Mouse (Mus musculus) midbrain, postnatal 0 days (tissue): ENCODE results near the gene Cfap36. TPM values are rescaled to one million over a fixed set of nuclear protein-coding genes. Genes with fewer than 3 reads are reported as not detected.
A peak's percentile ranks its signal among the peaks of the same experiment; 100 is the strongest.

ENCODE experiments used
- ATAC-seq: fragments of 200-750 bp; cut with Nextera tagmentation; 2 replicates; pipeline ENCODE4 v1.8.0; 2017; ENCODE audit warnings: moderate number of reproducible peaks, mild to moderate bottlenecking, moderate TSS enrichment, moderate library complexity; ENCODE audit not compliant: low FRiP score
- DNase-seq: peaks from one replicate; pipeline ENCODE4 v3.0.0-alpha.2; 2015; ENCODE audit warnings: low spot score
- H3K27ac ChIP-seq: fragments of 300-500 bp; sonication (generic); 2 replicates; pipeline ENCODE4 v1.5.1; 2014; ENCODE audit warnings: low read depth, mild to moderate bottlenecking, low read length, mixed read lengths
- H3K27me3 ChIP-seq: fragments of 300-500 bp; sonication (generic); 2 replicates; pipeline ENCODE4 v1.6.1; 2014; ENCODE audit warnings: low read length, control low read depth, mixed read lengths; ENCODE audit not compliant: insufficient read depth
- H3K36me3 ChIP-seq: fragments of 300-500 bp; sonication (generic); 2 replicates; pipeline ENCODE4 v1.6.1; 2014; ENCODE audit warnings: low read length, control low read depth, mixed read lengths; ENCODE audit not compliant: insufficient read depth
- H3K4me1 ChIP-seq: fragments of 300-500 bp; sonication (generic); 2 replicates; pipeline ENCODE4 v1.6.1; 2014; ENCODE audit warnings: mild to moderate bottlenecking, control low read depth, antibody characterized with exemption, low read length, mixed read lengths; ENCODE audit not compliant: insufficient read depth
- H3K4me2 ChIP-seq: fragments of 300-500 bp; sonication (generic); 2 replicates; pipeline ENCODE4 v1.6.1; 2014; ENCODE audit warnings: low read depth, mild to moderate bottlenecking, low read length, mixed read lengths; ENCODE audit not compliant: poor library complexity, severe bottlenecking
- H3K4me3 ChIP-seq: fragments of 300-500 bp; sonication (generic); 2 replicates; pipeline ENCODE4 v1.5.1; 2014; ENCODE audit warnings: low read depth, mild to moderate bottlenecking, low read length, moderate library complexity
- H3K9ac ChIP-seq: fragments of 300-500 bp; sonication (generic); replicated peaks from 2 replicates; pipeline ENCODE4 v1.6.1; 2014; ENCODE audit warnings: mild to moderate bottlenecking, low read length, moderate library complexity, mixed read lengths; ENCODE audit not compliant: poor library complexity, severe bottlenecking
- H3K9me3 ChIP-seq: fragments of 300-500 bp; sonication (generic); 2 replicates; pipeline ENCODE4 v1.6.1; 2016; ENCODE audit warnings: low read length, control low read depth
- CTCF ChIP-seq: IDR thresholded peaks from 2 replicates; pipeline ENCODE4 v1.5.1; 2016; ENCODE audit warnings: antibody characterized with exemption, mild to moderate bottlenecking
- WGBS: fragments of 180-500 bp; shearing (Covaris S2); extraction: QIAGEN DNeasy Blood & Tissue Kit; methylation state at CpG from one replicate; pipeline ENCODE4 v1.1.7; 2014; 5-methylcytosine and 5-hydroxymethylcytosine counted together
- polyA plus RNA-seq: library from polyadenylated mRNA; unstranded; fragments of >200 nt; fragmentation: Nextera tagmentation; extraction: Ambion mirVana; gene quantifications from 2 replicates; pipeline ENCODE4 v1.2.1, GENCODE M21; 2015
- total RNA-seq: library from RNA; depleted of rRNA; stranded (reverse); fragments of >200 nt; gene quantifications from 2 replicates; pipeline ENCODE4 v1.2.3, GENCODE M21; 2014

The Cfap36 gene
- total and polyA plus RNA-seq, 2 experiments from 2014 or later = 38.2 to 157 TPM

GRCm38 (mm10) chr11:29180657-29181056 lies 66.6 kb downstream of the Cfap36 start:
- Histone ChIP-seq H3K27ac (no peak overlapping the region), H3K36me3 (peaks cover 10% of the 10 kb centered on the region; the same call in 1 of the 2 replicates), H3K27me3 (no peaks in the 10 kb centered on the region), H3K4me3 (no peak overlapping the region), H3K9ac (no peak overlapping the region), H3K4me1 (no peaks in the 10 kb centered on the region), H3K4me2 (no peak overlapping the region), H3K9me3 (no peaks in the 10 kb centered on the region)
- 67% methylated on average over 3 of the region's 3 CpGs for WGBS
- ATAC-seq (no peak), DNase-seq (peak; percentile 69)
- no peak for TF ChIP-seq CTCF

GRCm38 (mm10) chr11:29179319-29179718 lies 67.9 kb downstream of the Cfap36 start:
- H3K9ac ChIP-seq = no peak overlapping the region
- no peaks in the 10 kb centered on the region for H3K27me3 ChIP-seq
- H3K36me3 ChIP-seq = peaks cover 10% of the 10 kb centered on the region; the same call in 1 of the 2 replicates
- ATAC-seq (no peak), DNase-seq (no peak)
- H3K4me1 ChIP-seq = no peaks in the 10 kb centered on the region
- no peaks in the 10 kb centered on the region for H3K9me3 ChIP-seq
- no peak overlapping the region for H3K4me2 ChIP-seq
- TF ChIP-seq CTCF = no peak
- no peak overlapping the region for H3K27ac ChIP-seq
- H3K4me3 ChIP-seq = no peak overlapping the region
- WGBS = 97% methylated on average over 1 of the region's 1 CpGs

- peak overlapping the region; percentile 100 for H3K9ac ChIP-seq
- no peak for TF ChIP-seq CTCF
- H3K27me3 ChIP-seq = no peaks in the 10 kb centered on the region
- peaks cover 5% of the 10 kb centered on the region; the same call in 1 of the 2 replicates for H3K4me1 ChIP-seq
- DNase-seq (peak; percentile 1), ATAC-seq (no peak)
- no peaks in the 10 kb centered on the region for H3K9me3 ChIP-seq
- no peaks in the 10 kb centered on the region for H3K36me3 ChIP-seq
- peak overlapping the region; percentile 95 for H3K4me3 ChIP-seq
- 6% methylated on average over 13 of the region's 13 CpGs for WGBS
- H3K4me2 ChIP-seq = peak overlapping the region; percentile 73
- H3K27ac ChIP-seq = peak overlapping the region; percentile 100
Measured at GRCm38 (mm10) chr11:29173706-29174436, 73.3 kb downstream of the Cfap36 start.

GRCm38 (mm10) chr11:29173125-29173631 lies 74.0 kb downstream of the Cfap36 start:
- Histone ChIP-seq H3K9ac (peak overlapping the region; percentile 100), H3K9me3 (no peaks in the 10 kb centered on the region), H3K36me3 (no peaks in the 10 kb centered on the region), H3K4me2 (peak overlapping the region; percentile 73), H3K27ac (peak overlapping the region; percentile 100), H3K4me3 (peak overlapping the region; percentile 95), H3K27me3 (no peaks in the 10 kb centered on the region), H3K4me1 (peaks cover 5% of the 10 kb centered on the region; the same call in 1 of the 2 replicates)
- WGBS = under 1% methylated on average over 38 of the region's 38 CpGs
- peak; percentile 82 for ATAC-seq
- peak; percentile 81 for DNase-seq
- TF ChIP-seq CTCF = peak; percentile 69

GRCm38 (mm10) chr11:29172563-29173124 lies 74.6 kb downstream of the Cfap36 start, which contains the start of gene Ppp4r3b:
TSS of gene Ppp4r3b (plus strand) at chr11:29172890.
- Histone ChIP-seq H3K9ac (peak within 1 kb of the TSS; percentile 100), H3K9me3 (no peaks in the 10 kb centered on the region), H3K36me3 (no peaks in the 10 kb centered on the region), H3K4me1 (peaks cover 5% of the 10 kb centered on the region; the same call in 1 of the 2 replicates), H3K4me2 (peak within 1 kb of the TSS; percentile 83), H3K27ac (peak within 1 kb of the TSS; percentile 100), H3K4me3 (peak within 1 kb of the TSS; percentile 95), H3K27me3 (no peaks in the 10 kb centered on the region)
- peak; percentile 98 for DNase-seq
- 0% methylated on average over 50 of the region's 50 CpGs for WGBS
- peak; percentile 50 for TF ChIP-seq CTCF
- peak; percentile 97 for ATAC-seq
